23 mouse cellular contexts compared by ENCODE assay signal in the genomic region with DNA sequence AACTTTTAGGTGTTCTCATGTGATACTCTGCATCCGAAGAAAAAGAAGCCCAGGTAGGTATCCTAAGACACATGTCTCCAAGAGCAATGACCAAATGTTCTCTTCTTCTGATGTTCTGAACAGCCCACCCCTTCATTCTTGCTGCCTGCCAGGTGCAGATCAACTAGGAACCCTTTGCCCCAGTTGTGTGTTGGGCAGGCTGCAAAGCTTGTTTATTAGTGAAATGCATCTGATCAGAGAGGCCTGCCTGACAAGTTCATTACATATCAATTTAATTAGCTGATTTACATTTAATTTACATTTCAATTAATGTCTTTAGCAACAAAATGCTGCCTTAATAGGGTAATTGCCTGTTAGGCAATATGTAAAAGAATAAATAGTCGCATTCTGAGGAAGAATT. TPM values are rescaled to one million over a fixed set of nuclear protein-coding genes. Genes with fewer than 3 reads are reported as not detected.
DNase-seq lines count a peak whose midpoint lies in the region; ATAC-seq lines count a peak whose summit lies in the region.
"Had no signal": no experiment of that assay in that cellular context is flagged by ENCODE, and none has a peak within 500 bp of the region (broad histone marks: within the 10 kb centered on the region; RNA-seq: fewer than 3 reads in every experiment).

No protein-coding gene starts in this region.

- peak; percentile 10; the same call in 1 of the 2 replicates for ATAC-seq in midbrain, embryonic 14.5 days (ENCODE audit: low FRiP score, low TSS enrichment)
- no peak for ATAC-seq in midbrain, embryonic 11.5 days (ENCODE audit: low FRiP score)
- ATAC-seq in forebrain, embryonic 14.5 days: peak; percentile 70
- ATAC-seq: CD4-positive, CD25-positive, alpha-beta regulatory T cell, adult 4 months had no signal

- WGBS in midbrain, embryonic 14.5 days: 76% methylated on average over 2 of the region's 2 CpGs
- 78% methylated on average over 2 of the region's 2 CpGs for WGBS in midbrain, embryonic 11.5 days
- WGBS in forebrain, embryonic 14.5 days: 24% methylated on average over 2 of the region's 2 CpGs

- H3K36me3 ChIP-seq in midbrain, embryonic 14.5 days (ENCODE audit: control insufficient read depth, insufficient read depth, low read length): no peaks in the 10 kb centered on the region
- H3K36me3 ChIP-seq in midbrain, embryonic 11.5 days (ENCODE audit: control insufficient read depth, insufficient read depth, low read length): no peaks in the 10 kb centered on the region
- H3K36me3 ChIP-seq in forebrain, embryonic 14.5 days (ENCODE audit: control insufficient read depth, insufficient read depth, low read length): no peaks in the 10 kb centered on the region
- H3K36me3 ChIP-seq: heart, embryonic 10.5 days; heart, embryonic 13.5 days; hindbrain, embryonic 12.5 days; hindbrain, embryonic 15.5 days; intestine, embryonic 15.5 days had no signal

- H3K9me3 ChIP-seq in midbrain, embryonic 14.5 days (ENCODE audit: control insufficient read depth, low read length): no peaks in the 10 kb centered on the region
- H3K9me3 ChIP-seq in midbrain, embryonic 11.5 days (ENCODE audit: control insufficient read depth, low read length): no peaks in the 10 kb centered on the region
- H3K9me3 ChIP-seq in forebrain, embryonic 14.5 days (replicated peaks; ENCODE audit: control insufficient read depth, low read length): no peaks in the 10 kb centered on the region
- H3K9me3 ChIP-seq: heart, embryonic 10.5 days; heart, embryonic 13.5 days; hindbrain, embryonic 12.5 days; hindbrain, embryonic 15.5 days; intestine, embryonic 15.5 days had no signal

- H3K4me3 ChIP-seq in midbrain, embryonic 14.5 days (replicated peaks; ENCODE audit: low read depth, low read length): no peak overlapping the region
- no peak overlapping the region for H3K4me3 ChIP-seq in midbrain, embryonic 11.5 days (ENCODE audit: low read depth, low read length)
- no peak overlapping the region for H3K4me3 ChIP-seq in forebrain, embryonic 14.5 days (ENCODE audit: low read depth, low read length)
- H3K4me3 ChIP-seq: heart, adult 2 months; heart, embryonic 10.5 days; heart, embryonic 13.5 days; hindbrain, embryonic 12.5 days; hindbrain, embryonic 15.5 days; intestine, embryonic 15.5 days had no signal

- H3K27ac ChIP-seq in midbrain, embryonic 14.5 days (replicated peaks; ENCODE audit: low read depth, low read length): no peak overlapping the region
- no peak overlapping the region for H3K27ac ChIP-seq in midbrain, embryonic 11.5 days (ENCODE audit: low read depth, low read length)
- H3K27ac ChIP-seq in forebrain, embryonic 14.5 days (ENCODE audit: low read depth, low read length): no peak overlapping the region
- H3K27ac ChIP-seq: heart, adult 2 months; heart, embryonic 10.5 days; heart, embryonic 13.5 days; hindbrain, embryonic 12.5 days; hindbrain, embryonic 15.5 days; intestine, embryonic 15.5 days had no signal

- H3K9ac ChIP-seq in midbrain, embryonic 14.5 days (replicated peaks; ENCODE audit: low read length): no peak overlapping the region
- no peak overlapping the region for H3K9ac ChIP-seq in midbrain, embryonic 11.5 days (ENCODE audit: low read length)
- no peak overlapping the region for H3K9ac ChIP-seq in forebrain, embryonic 14.5 days (ENCODE audit: low read length)
- H3K9ac ChIP-seq: heart, embryonic 13.5 days; hindbrain, embryonic 12.5 days; hindbrain, embryonic 15.5 days; intestine, embryonic 15.5 days had no signal

- no peak for DNase-seq in midbrain, embryonic 14.5 days
- DNase-seq in midbrain, embryonic 11.5 days (ENCODE audit: low spot score, missing footprints): no peak
- peak; percentile 30 for DNase-seq in retina, postnatal 1 day
- DNase-seq in retina, embryonic 14.5 days (ENCODE audit: low spot score): no peak
- DNase-seq in forebrain, embryonic 14.5 days (ENCODE audit: low spot score): peak; percentile 82
- DNase-seq in lung, postnatal 36 days: no peak
- no peak for DNase-seq in heart, postnatal 25 days (ENCODE audit: low spot score)
- DNase-seq: adrenal gland, adult 2 months; adrenal gland, postnatal 14 days; cerebellum, adult 18-20 months; cerebellum, adult 9-10 months; cerebellum, postnatal 14 days; gastrocnemius, postnatal 36 days; heart, adult 2 months; heart, postnatal 14 days; kidney, adult 11 months had no signal

- no peaks in the 10 kb centered on the region for H3K27me3 ChIP-seq in midbrain, embryonic 14.5 days (ENCODE audit: control insufficient read depth, insufficient read depth, low read length)
- no peaks in the 10 kb centered on the region for H3K27me3 ChIP-seq in midbrain, embryonic 11.5 days (ENCODE audit: control insufficient read depth, insufficient read depth, low read length)
- H3K27me3 ChIP-seq in forebrain, embryonic 14.5 days (replicated peaks; ENCODE audit: control insufficient read depth, insufficient read depth, low read length): peaks cover 11% of the 10 kb centered on the region
- H3K27me3 ChIP-seq: heart, embryonic 13.5 days; hindbrain, embryonic 12.5 days; hindbrain, embryonic 15.5 days; intestine, embryonic 15.5 days had no signal

- intact Hi-C loops in heart, postnatal 25 days (cut with DNase I): no loop called here

- no peak overlapping the region for H3K4me2 ChIP-seq in midbrain, embryonic 14.5 days (ENCODE audit: low read length)
- no peak overlapping the region for H3K4me2 ChIP-seq in midbrain, embryonic 11.5 days
- no peak overlapping the region for H3K4me2 ChIP-seq in forebrain, embryonic 14.5 days (ENCODE audit: low read length)
- H3K4me2 ChIP-seq: hindbrain, embryonic 12.5 days; hindbrain, embryonic 15.5 days; intestine, embryonic 15.5 days had no signal

- peaks cover 4% of the 10 kb centered on the region; the same call in 1 of the 2 replicates for H3K4me1 ChIP-seq in midbrain, embryonic 14.5 days (ENCODE audit: control insufficient read depth, insufficient read depth, low read length)
- H3K4me1 ChIP-seq in midbrain, embryonic 11.5 days (ENCODE audit: control insufficient read depth, insufficient read depth, low read length): no peaks in the 10 kb centered on the region
- peaks cover 15% of the 10 kb centered on the region for H3K4me1 ChIP-seq in forebrain, embryonic 14.5 days (ENCODE audit: control insufficient read depth, insufficient read depth, low read length)

RNA-seq across cellular contexts. Expression of a gene that starts 33.8 kb away (rescaled TPM):
- polyA plus RNA-seq in midbrain, embryonic 14.5 days (2014; fragmentation: Nextera tagmentation; extraction: Ambion mirVana): 12.5 and 17.3 TPM in 2 replicates
- polyA plus RNA-seq in midbrain, embryonic 11.5 days (2014; fragmentation: Nextera tagmentation; extraction: Ambion mirVana): 27.6 and 34.3 TPM in 2 replicates
- 10.4 and 11.0 TPM in 2 replicates for polyA plus RNA-seq in forebrain, embryonic 14.5 days (2014; fragmentation: Nextera tagmentation; extraction: Ambion mirVana)
- 10 to 100 TPM in 1 of 2 experiments, 1 to 10 TPM in 1; 8.9 to 10.8 TPM for total RNA-seq in heart, postnatal 25 days (2021)
- total RNA-seq: MEL had no signal

Comparison
In these comparisons a context has a peak if more than half of its experiments do, and no peak if none do; other contexts are left out.
1. DNase-seq: peak in retina, postnatal 1 day (single experiment) and forebrain, embryonic 14.5 days (single experiment); none in midbrain, embryonic 14.5 days (single experiment), midbrain, embryonic 11.5 days (single experiment), retina, embryonic 14.5 days (single experiment), lung, postnatal 36 days (single experiment) and heart, postnatal 25 days (single experiment).